Mouse (Mus musculus): ENCODE measurements around the gene Ern1.

DNA sequence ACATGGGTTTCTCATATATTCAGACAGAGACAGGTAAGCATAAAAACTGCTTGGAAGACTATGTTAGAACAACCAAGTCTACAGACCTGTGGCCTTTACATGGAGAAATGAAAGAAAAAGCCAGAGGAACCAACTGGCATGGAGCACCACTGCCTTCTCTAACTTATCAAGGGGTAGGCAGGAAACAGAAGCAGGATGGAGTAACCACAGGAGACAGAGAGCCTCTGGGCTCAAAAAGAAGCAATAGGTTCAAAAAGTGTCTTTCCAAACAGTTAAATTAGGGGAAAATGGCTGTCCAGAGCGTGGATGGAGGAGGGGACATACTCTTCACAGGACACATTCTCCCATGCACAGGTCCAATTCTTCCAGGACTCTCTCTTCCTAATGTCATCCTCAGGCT lies 16.0 kb downstream of the Ern1 start:
- no peak for TF ChIP-seq CTCF (IDR thresholded peaks at IDR 0.05; ENCODE audit: low read depth)
- TF ChIP-seq EP300 (IDR thresholded peaks at IDR 0.05; ENCODE audit: low read depth), result no peak
